Mouse (Mus musculus) midbrain, embryonic 12.5 days (tissue): ENCODE measurements at regions not wholly inside any gene's neighbourhood (a gene's known extent, or its start where the extent isn't known, plus 50 kb on each side); places are given as distances from the start of the nearest gene placed in this dataset.

Experiments
- ATAC-seq: fragments of 200-750 bp; cut with Nextera tagmentation; 2 replicates; pipeline ENCODE4 v1.8.0; 2017; ENCODE audit warnings: low read depth, moderate TSS enrichment, moderate library complexity; ENCODE audit not compliant: low FRiP score
- H3K27ac ChIP-seq: fragments of 300-500 bp; sonication (generic); replicated peaks from 2 replicates; pipeline ENCODE4 v1.5.1; 2016; ENCODE audit warnings: mild to moderate bottlenecking
- H3K27me3 ChIP-seq: fragments of 300-500 bp; sonication (generic); 2 replicates; pipeline ENCODE4 v1.6.1; 2016; ENCODE audit warnings: mild to moderate bottlenecking
- H3K36me3 ChIP-seq: fragments of 300-500 bp; sonication (generic); 2 replicates; pipeline ENCODE4 v1.6.1; 2016
- H3K4me1 ChIP-seq: fragments of 300-500 bp; sonication (generic); 2 replicates; pipeline ENCODE4 v1.6.1; 2016
- H3K4me2 ChIP-seq: fragments of 300-500 bp; sonication (generic); replicated peaks from 2 replicates; pipeline ENCODE4 v1.6.1; 2016; ENCODE audit warnings: mild to moderate bottlenecking, moderate library complexity
- H3K4me3 ChIP-seq: fragments of 300-500 bp; sonication (generic); 2 replicates; pipeline ENCODE4 v1.5.1; 2016; ENCODE audit warnings: mild to moderate bottlenecking
- H3K9ac ChIP-seq: fragments of 300-500 bp; sonication (generic); replicated peaks from 2 replicates; pipeline ENCODE4 v1.6.1; 2016; ENCODE audit warnings: mild to moderate bottlenecking, moderate library complexity
- H3K9me3 ChIP-seq: fragments of 300-500 bp; sonication (generic); 2 replicates; pipeline ENCODE4 v1.6.1; 2016; ENCODE audit warnings: mild to moderate bottlenecking
- WGBS: fragments of 180-500 bp; shearing (Covaris S2); methylation state at CpG from one replicate; pipeline ENCODE4 v1.1.7; 2016; 5-methylcytosine and 5-hydroxymethylcytosine counted together

- Histone ChIP-seq H3K9me3 (no peaks in the 10 kb centered on the region), H3K27me3 (no peaks in the 10 kb centered on the region), H3K4me3 (no peak overlapping the region), H3K4me2 (no peak overlapping the region), H3K4me1 (no peaks in the 10 kb centered on the region), H3K9ac (no peak overlapping the region), H3K36me3 (no peaks in the 10 kb centered on the region), H3K27ac (no peak overlapping the region)
- WGBS: 93% methylated on average over 3 of the region's 3 CpGs
- ATAC-seq: no peak
These were observed 144.5 kb upstream of the Klf6 start for GRCm38 (mm10) chr13:5716749-5717148.

GRCm38 (mm10) chr13:5723319-5723718, 138.0 kb upstream of the Klf6 start:
- Histone ChIP-seq H3K9me3 (no peaks in the 10 kb centered on the region), H3K4me3 (no peak overlapping the region), H3K27ac (no peak overlapping the region), H3K4me2 (no peak overlapping the region), H3K4me1 (no peaks in the 10 kb centered on the region), H3K9ac (no peak overlapping the region), H3K27me3 (no peaks in the 10 kb centered on the region), H3K36me3 (no peaks in the 10 kb centered on the region)
- no peak for ATAC-seq
- WGBS: 92% methylated on average over 2 of the region's 2 CpGs

- H3K4me2 ChIP-seq: no peak overlapping the region
- WGBS: 75% methylated on average over 1 of the region's 1 CpGs
These were observed 136.9 kb upstream of the Klf6 start for GRCm38 (mm10) chr13:5724364-5724763.

GRCm38 (mm10) chr13:5725984-5726383, 135.3 kb upstream of the Klf6 start:
- Histone ChIP-seq H3K4me1 (peaks cover 12% of the 10 kb centered on the region), H3K36me3 (no peaks in the 10 kb centered on the region), H3K4me2 (no peak overlapping the region), H3K27me3 (no peaks in the 10 kb centered on the region), H3K9ac (no peak overlapping the region), H3K27ac (no peak overlapping the region), H3K4me3 (no peak overlapping the region), H3K9me3 (no peaks in the 10 kb centered on the region)
- no peak for ATAC-seq
- WGBS: 82% methylated on average over 4 of the region's 4 CpGs

More at GRCm38 (mm10) chr13:5724364-5724763, 136.9 kb upstream of the Klf6 start:
- peaks cover 8% of the 10 kb centered on the region for H3K4me1 ChIP-seq
- H3K36me3 ChIP-seq: no peaks in the 10 kb centered on the region
- no peak overlapping the region for H3K9ac ChIP-seq
- no peak for ATAC-seq
- no peaks in the 10 kb centered on the region for H3K9me3 ChIP-seq
- no peaks in the 10 kb centered on the region for H3K27me3 ChIP-seq
- H3K4me3 ChIP-seq: no peak overlapping the region
- no peak overlapping the region for H3K27ac ChIP-seq

GRCm38 (mm10) chr13:5726446-5726845, 134.8 kb upstream of the Klf6 start:
- Histone ChIP-seq H3K9me3 (no peaks in the 10 kb centered on the region), H3K4me2 (no peak overlapping the region), H3K4me1 (peaks cover 12% of the 10 kb centered on the region), H3K27me3 (no peaks in the 10 kb centered on the region), H3K9ac (no peak overlapping the region), H3K4me3 (no peak overlapping the region), H3K36me3 (no peaks in the 10 kb centered on the region), H3K27ac (no peak overlapping the region)
- no peak for ATAC-seq
- 93% methylated on average over 1 of the region's 1 CpGs for WGBS

GRCm38 (mm10) chr13:5728172-5728571, 133.1 kb upstream of the Klf6 start:
- Histone ChIP-seq H3K4me1 (peaks cover 12% of the 10 kb centered on the region), H3K4me3 (no peak overlapping the region), H3K4me2 (no peak overlapping the region), H3K9ac (no peak overlapping the region), H3K9me3 (no peaks in the 10 kb centered on the region), H3K36me3 (no peaks in the 10 kb centered on the region), H3K27me3 (no peaks in the 10 kb centered on the region), H3K27ac (no peak overlapping the region)
- no peak for ATAC-seq
- 86% methylated on average over 2 of the region's 2 CpGs for WGBS

GRCm38 (mm10) chr13:5728808-5729207, 132.5 kb upstream of the Klf6 start:
- peak; percentile 92 for ATAC-seq
- Histone ChIP-seq H3K9ac (no peak overlapping the region), H3K27me3 (no peaks in the 10 kb centered on the region), H3K36me3 (no peaks in the 10 kb centered on the region), H3K9me3 (no peaks in the 10 kb centered on the region), H3K27ac (no peak overlapping the region), H3K4me1 (peaks cover 12% of the 10 kb centered on the region), H3K4me2 (peak overlapping the region; percentile 11; the same call in 1 of the 2 replicates), H3K4me3 (no peak overlapping the region)
- WGBS: 17% methylated on average over 1 of the region's 1 CpGs

GRCm38 (mm10) chr13:5729426-5730068, 131.7 kb upstream of the Klf6 start:
- H3K27me3 ChIP-seq: no peaks in the 10 kb centered on the region
- H3K9me3 ChIP-seq: no peaks in the 10 kb centered on the region
- H3K36me3 ChIP-seq: no peaks in the 10 kb centered on the region
- ATAC-seq: peak; percentile 50
- no peak overlapping the region for H3K4me3 ChIP-seq
- peaks cover 12% of the 10 kb centered on the region for H3K4me1 ChIP-seq
- no peak overlapping the region for H3K4me2 ChIP-seq
- H3K9ac ChIP-seq: no peak overlapping the region
- no peak overlapping the region for H3K27ac ChIP-seq
- 70% methylated on average over 6 of the region's 6 CpGs for WGBS

- no peak overlapping the region for H3K9ac ChIP-seq
- no peaks in the 10 kb centered on the region for H3K9me3 ChIP-seq
- 78% methylated on average over 1 of the region's 1 CpGs for WGBS
- H3K27me3 ChIP-seq: no peaks in the 10 kb centered on the region
- H3K4me2 ChIP-seq: no peak overlapping the region
- no peak overlapping the region for H3K27ac ChIP-seq
- H3K36me3 ChIP-seq: no peaks in the 10 kb centered on the region
- H3K4me3 ChIP-seq: no peak overlapping the region
- ATAC-seq: no peak
- peaks cover 12% of the 10 kb centered on the region for H3K4me1 ChIP-seq
These were observed 129.1 kb upstream of the Klf6 start for GRCm38 (mm10) chr13:5732206-5732605.

- no peak overlapping the region for H3K27ac ChIP-seq
- no peak for ATAC-seq
- H3K4me3 ChIP-seq: no peak overlapping the region
- H3K9ac ChIP-seq: no peak overlapping the region
- no peak overlapping the region for H3K4me2 ChIP-seq
- no peaks in the 10 kb centered on the region for H3K9me3 ChIP-seq
- H3K4me1 ChIP-seq: no peaks in the 10 kb centered on the region
- no peaks in the 10 kb centered on the region for H3K36me3 ChIP-seq
- H3K27me3 ChIP-seq: no peaks in the 10 kb centered on the region
These were observed 126.2 kb upstream of the Klf6 start for GRCm38 (mm10) chr13:5735027-5735624.

- no peak for ATAC-seq
- H3K9ac ChIP-seq: no peak overlapping the region
- no peak overlapping the region for H3K27ac ChIP-seq
- H3K9me3 ChIP-seq: no peaks in the 10 kb centered on the region
- no peak overlapping the region for H3K4me3 ChIP-seq
- H3K4me2 ChIP-seq: no peak overlapping the region
- H3K27me3 ChIP-seq: no peaks in the 10 kb centered on the region
- whole genome bisulfite sequencing: 90% methylated on average over 6 of the region's 6 CpGs
- H3K4me1 ChIP-seq: no peaks in the 10 kb centered on the region
- no peaks in the 10 kb centered on the region for H3K36me3 ChIP-seq
These were observed 124.8 kb upstream of the Klf6 start for GRCm38 (mm10) chr13:5736472-5736871.

GRCm38 (mm10) chr13:5737214-5737613, 124.1 kb upstream of the Klf6 start:
- Histone ChIP-seq H3K27ac (no peak overlapping the region), H3K9ac (no peak overlapping the region), H3K4me2 (no peak overlapping the region), H3K4me1 (no peaks in the 10 kb centered on the region), H3K27me3 (no peaks in the 10 kb centered on the region), H3K4me3 (no peak overlapping the region), H3K9me3 (no peaks in the 10 kb centered on the region), H3K36me3 (no peaks in the 10 kb centered on the region)
- ATAC-seq: no peak
- 86% methylated on average over 7 of the region's 7 CpGs for WGBS

- no peaks in the 10 kb centered on the region for H3K36me3 ChIP-seq
- 86% methylated on average over 1 of the region's 1 CpGs for WGBS
- H3K4me3 ChIP-seq: no peak overlapping the region
- H3K27me3 ChIP-seq: no peaks in the 10 kb centered on the region
- H3K4me2 ChIP-seq: no peak overlapping the region
- no peaks in the 10 kb centered on the region for H3K9me3 ChIP-seq
- H3K9ac ChIP-seq: no peak overlapping the region
- no peak overlapping the region for H3K27ac ChIP-seq
- H3K4me1 ChIP-seq: no peaks in the 10 kb centered on the region
- no peak for ATAC-seq
These were observed 120.5 kb upstream of the Klf6 start for GRCm38 (mm10) chr13:5740805-5741204.
